Mouse (Mus musculus) midbrain, embryonic 11.5 days (tissue): Measurements from ENCODE around the gene Rln3. TPM values are rescaled to one million over a fixed set of nuclear protein-coding genes. Genes with fewer than 3 reads are reported as not detected.
"Not testable (repeated sequence)": the region's sequence is repeated elsewhere in the genome, so short reads cannot be mapped to it uniquely, and the experiment has no call there.

ENCODE experiments used
- ATAC-seq: fragments of 200-750 bp; cut with Nextera tagmentation; 2 replicates; pipeline ENCODE4 v1.8.0; 2017; ENCODE audit warnings: moderate TSS enrichment, moderate library complexity; ENCODE audit not compliant: low FRiP score
- DNase-seq: peaks from one replicate; pipeline ENCODE4 v3.0.0; 2015; ENCODE audit warnings: low spot score; ENCODE audit errors: missing footprints
- H3K27ac ChIP-seq: fragments of 300-500 bp; sonication (generic); 2 replicates; pipeline ENCODE4 v1.5.1; 2014; ENCODE audit warnings: low read depth, low read length
- H3K27me3 ChIP-seq: fragments of 300-500 bp; sonication (generic); 2 replicates; pipeline ENCODE4 v1.6.1; 2014; ENCODE audit warnings: mild to moderate bottlenecking, low read length, moderate library complexity, mixed read lengths; ENCODE audit not compliant: control insufficient read depth, insufficient read depth
- H3K36me3 ChIP-seq: fragments of 300-500 bp; sonication (generic); 2 replicates; pipeline ENCODE4 v1.6.1; 2014; ENCODE audit warnings: mild to moderate bottlenecking, low read length, moderate library complexity, mixed read lengths; ENCODE audit not compliant: control insufficient read depth, insufficient read depth
- H3K4me1 ChIP-seq: fragments of 300-500 bp; sonication (generic); 2 replicates; pipeline ENCODE4 v1.6.1; 2014; ENCODE audit warnings: low read length; ENCODE audit not compliant: control insufficient read depth, insufficient read depth
- H3K4me2 ChIP-seq: fragments of 300-500 bp; sonication (generic); 2 replicates; pipeline ENCODE4 v1.6.1; 2014; ENCODE audit warnings: mild to moderate bottlenecking, moderate library complexity
- H3K4me3 ChIP-seq: fragments of 300-500 bp; sonication (generic); 2 replicates; pipeline ENCODE4 v1.5.1; 2014; ENCODE audit warnings: low read depth, low read length
- H3K9ac ChIP-seq: fragments of 300-500 bp; sonication (generic); 2 replicates; pipeline ENCODE4 v1.6.1; 2014; ENCODE audit warnings: low read length
- H3K9me3 ChIP-seq: fragments of 300-500 bp; sonication (generic); 2 replicates; pipeline ENCODE4 v1.6.1; 2016; ENCODE audit warnings: low read length; ENCODE audit not compliant: control insufficient read depth
- WGBS: fragments of 180-500 bp; shearing (Covaris S2); extraction: QIAGEN DNeasy Blood & Tissue Kit; methylation state at CpG from one replicate; pipeline ENCODE4 v1.1.7; 2014; 5-methylcytosine and 5-hydroxymethylcytosine counted together
- polyA plus RNA-seq: library from polyadenylated mRNA; unstranded; fragments of >200 nt; fragmentation: Nextera tagmentation; extraction: Ambion mirVana; gene quantifications from 2 replicates; pipeline ENCODE4 v1.2.1, GENCODE M21; 2014

Rln3 gene
- polyA plus RNA-seq, 1 experiment from 2014 or later = not detected

DNA sequence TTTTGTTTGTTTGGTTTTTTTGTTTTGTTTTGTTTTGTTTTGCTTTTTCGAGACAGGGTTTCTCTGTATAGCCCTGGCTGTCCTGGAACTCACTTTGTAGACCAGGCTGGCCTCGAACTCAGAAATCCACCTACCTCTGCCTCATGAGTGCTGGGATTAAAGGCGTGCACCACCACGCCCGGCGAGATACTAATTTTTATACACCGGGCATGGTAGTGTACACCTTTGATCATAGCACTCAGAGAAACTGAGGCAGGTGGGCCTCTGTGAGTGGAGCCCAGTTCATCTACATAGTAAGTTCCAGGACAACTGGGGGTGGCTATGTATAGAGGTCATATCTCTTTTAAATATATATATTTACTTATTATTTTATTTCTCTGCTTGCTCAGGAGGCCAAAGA lies 39.3 kb downstream of the Rln3 start:
- H3K4me3 ChIP-seq, H3K4me2 ChIP-seq, H3K27ac ChIP-seq, ATAC-seq, H3K36me3 ChIP-seq, H3K9ac ChIP-seq, DNase-seq, H3K9me3 ChIP-seq: not testable (repeated sequence)
- WGBS = 92% methylated on average over 7 of the region's 7 CpGs
- peaks cover 24% of the 10 kb centered on the region for H3K27me3 ChIP-seq
- H3K4me1 ChIP-seq = peaks cover 12% of the 10 kb centered on the region

DNA sequence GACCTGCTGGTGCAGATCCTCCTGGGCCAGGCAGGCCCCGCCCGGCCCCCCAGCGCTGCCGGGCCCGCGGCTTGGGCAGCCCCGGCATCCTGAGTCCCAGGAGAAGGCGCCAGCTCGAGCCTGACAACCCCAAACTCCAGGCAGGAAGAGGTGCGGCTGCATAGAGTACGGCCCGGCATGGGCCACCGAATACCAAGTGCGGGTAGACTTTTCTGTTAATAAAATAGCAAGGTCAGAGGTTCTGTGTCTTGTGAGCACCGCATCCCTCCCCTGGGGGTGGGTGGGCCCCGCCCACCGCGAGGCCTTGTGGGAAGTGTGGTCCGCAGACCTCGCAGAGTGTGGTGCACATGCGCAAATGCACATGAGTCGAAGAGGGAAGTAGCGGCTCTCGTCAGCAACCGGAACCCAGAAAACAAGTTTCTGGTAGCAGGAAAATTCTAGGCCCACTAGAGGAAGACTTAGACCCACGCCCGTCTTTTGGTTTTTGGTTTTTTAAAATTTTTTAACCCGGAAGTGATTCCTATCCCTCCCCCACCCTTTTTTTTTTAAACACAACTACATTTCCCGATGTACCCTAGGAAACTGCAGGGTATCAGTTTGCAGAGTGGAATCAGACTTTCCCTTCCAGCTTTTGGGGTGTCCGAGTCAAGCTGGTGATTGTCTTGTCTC lies 40.1 kb downstream of the Rln3 start:
- H3K9ac ChIP-seq = peak overlapping the region; percentile 67
- peaks cover 2% of the 10 kb centered on the region; the same call in 1 of the 2 replicates for H3K36me3 ChIP-seq
- H3K4me3 ChIP-seq = peak overlapping the region; percentile 51
- under 1% methylated on average over 30 of the region's 30 CpGs for WGBS
- H3K27ac ChIP-seq = 0 out of 2 replicates have a peak overlapping the region, but pooled peaks have one; percentile 15
- no peaks in the 10 kb centered on the region for H3K9me3 ChIP-seq
- peak; percentile 99 for DNase-seq
- ATAC-seq = peak; percentile 90
- peaks cover 12% of the 10 kb centered on the region for H3K4me1 ChIP-seq
- peak overlapping the region; percentile 72 for H3K4me2 ChIP-seq
- H3K27me3 ChIP-seq = peaks cover 25% of the 10 kb centered on the region

DNA sequence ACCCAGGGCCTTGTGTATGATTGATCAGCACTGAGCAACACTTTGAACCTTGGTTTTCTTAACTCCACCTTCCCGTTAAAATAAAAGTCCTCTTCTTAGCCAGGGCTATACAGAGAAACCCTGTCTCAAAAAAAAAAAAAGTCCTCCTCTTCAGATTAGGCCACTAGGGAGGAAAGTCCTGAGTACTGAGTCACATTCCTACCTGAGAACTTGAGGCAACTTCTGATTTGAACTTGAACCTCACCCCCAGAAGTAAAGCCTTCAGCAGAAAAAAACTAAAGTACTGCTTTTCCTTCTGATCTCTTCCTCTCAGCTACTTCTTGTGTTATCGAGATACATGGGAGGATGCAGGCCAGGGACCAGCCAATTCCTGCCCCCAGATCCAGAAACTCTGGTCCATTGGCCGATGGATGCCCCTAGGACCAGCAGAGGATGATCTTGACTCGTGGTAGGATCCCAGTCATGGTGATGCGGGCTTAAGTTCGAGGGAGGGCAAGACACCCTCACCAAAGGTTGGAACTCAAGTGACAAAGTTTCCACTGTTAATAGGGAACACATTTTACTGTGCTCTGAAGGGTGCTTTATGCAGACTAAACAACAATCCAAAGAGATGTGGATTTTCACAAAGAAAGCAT lies 41.1 kb downstream of the Rln3 start:
- Histone ChIP-seq H3K9ac (no peak overlapping the region), H3K27ac (no peak overlapping the region), H3K4me3 (peak overlapping the region; percentile 51; the same call in 1 of the 2 replicates), H3K4me1 (peaks cover 19% of the 10 kb centered on the region), H3K27me3 (peaks cover 28% of the 10 kb centered on the region), H3K4me2 (peak overlapping the region; percentile 72), H3K36me3 (peaks cover 4% of the 10 kb centered on the region; the same call in 1 of the 2 replicates), H3K9me3 (no peaks in the 10 kb centered on the region)
- ATAC-seq = no peak
- no peak for DNase-seq
- WGBS = 71% methylated on average over 6 of the region's 6 CpGs

DNA sequence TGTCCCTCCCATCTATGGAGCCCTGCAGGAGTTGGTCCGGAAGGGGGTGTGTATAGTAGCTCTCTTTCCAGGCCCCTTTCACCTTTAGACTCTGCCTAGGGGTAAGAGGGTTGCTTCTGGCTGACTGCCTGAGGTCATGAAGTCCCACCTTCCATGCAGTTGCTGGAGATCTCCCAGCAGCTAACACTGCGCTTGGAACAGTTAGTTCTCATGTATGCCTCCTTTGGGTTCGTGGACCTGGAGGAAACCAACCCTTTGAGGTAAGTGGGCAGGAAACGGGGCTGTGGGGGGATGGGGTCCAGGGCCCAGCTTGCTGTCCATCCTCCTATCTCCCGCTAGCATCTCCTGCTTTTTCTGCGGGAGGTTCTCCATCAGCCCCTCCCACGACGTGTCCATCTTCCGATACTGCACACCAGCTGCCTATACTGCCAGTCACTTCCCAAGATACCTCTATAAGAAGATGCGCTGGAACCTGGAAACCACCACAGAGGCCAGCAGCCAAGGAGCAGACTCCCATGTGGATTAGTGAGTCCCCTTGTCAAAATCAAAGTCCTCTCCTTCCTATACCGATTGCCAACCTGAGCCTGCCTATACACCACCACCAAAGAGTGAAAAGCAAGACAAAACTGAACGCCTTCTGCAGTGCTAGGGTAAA lies 41.7 kb downstream of the Rln3 start:
- Histone ChIP-seq H3K27me3 (peaks cover 28% of the 10 kb centered on the region), H3K9me3 (no peaks in the 10 kb centered on the region), H3K4me1 (peaks cover 22% of the 10 kb centered on the region), H3K27ac (no peak overlapping the region), H3K36me3 (peaks cover 4% of the 10 kb centered on the region; the same call in 1 of the 2 replicates), H3K4me3 (no peak overlapping the region), H3K4me2 (no peak overlapping the region), H3K9ac (no peak overlapping the region)
- DNase-seq (no peak), ATAC-seq (no peak)
- WGBS = 55% methylated on average over 12 of the region's 12 CpGs

DNA sequence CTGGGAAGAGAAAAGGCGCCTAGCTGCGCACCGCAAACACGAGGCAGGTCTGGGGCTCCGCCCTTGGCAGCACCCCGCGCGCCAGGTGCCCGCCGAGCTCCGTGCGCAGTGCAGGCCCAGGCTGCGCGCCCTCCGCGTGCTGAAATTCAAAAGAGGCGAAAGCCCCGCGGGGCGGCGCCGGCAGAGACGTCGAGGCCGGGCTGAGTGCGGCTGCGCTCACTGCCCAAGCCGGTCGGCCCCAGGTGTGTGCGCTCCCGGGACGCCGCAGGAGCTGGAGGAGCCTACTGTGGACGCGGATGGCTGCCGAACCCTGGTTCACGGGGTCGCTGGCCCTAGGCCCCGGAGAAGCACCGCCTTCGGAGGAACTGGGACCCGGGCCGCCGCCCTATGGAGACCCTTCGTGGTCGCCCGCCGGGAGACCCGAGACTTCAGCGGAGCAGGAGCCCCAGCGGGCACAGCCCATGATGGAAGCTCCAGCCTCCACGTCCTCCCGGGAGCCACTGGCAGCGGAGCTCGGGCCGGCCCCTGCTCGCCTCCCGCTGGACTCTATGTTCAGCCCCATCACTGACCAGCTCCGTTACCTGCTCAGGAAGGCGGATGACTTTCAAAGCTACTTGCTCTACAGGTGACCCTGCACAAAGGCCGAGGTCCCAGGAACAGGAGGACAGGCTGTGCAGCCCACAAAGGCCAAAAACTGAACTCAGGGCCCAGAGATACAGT lies 43.4 kb downstream of the Rln3 start, which contains the start of gene 1700067K01Rik:
Gene 1700067K01Rik, plus strand, starts transcription at position 222 of the 720 bp plus-strand sequence.
- peaks cover 28% of the 10 kb centered on the region for H3K27me3 ChIP-seq
- ATAC-seq = no peak

DNA sequence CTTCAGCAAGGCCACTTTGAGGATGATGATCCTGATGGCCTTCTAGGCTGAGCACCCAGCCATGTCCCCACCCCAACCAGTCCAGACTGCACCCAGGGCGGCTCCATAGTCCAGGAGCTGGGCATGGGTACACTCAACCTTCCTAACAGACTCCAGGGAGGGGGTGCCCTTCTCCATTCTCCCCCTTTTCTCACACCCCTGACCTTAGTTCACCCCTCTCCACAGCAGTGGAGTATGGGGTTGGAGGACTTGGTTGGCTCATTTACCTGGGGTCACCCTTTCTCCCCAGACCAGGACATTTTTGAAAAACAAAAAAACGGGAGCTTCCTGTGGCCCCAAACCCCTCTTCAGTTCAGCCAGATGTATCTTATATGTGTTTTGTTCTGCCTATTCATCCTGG lies 45.0 kb downstream of the Rln3 start:
- Histone ChIP-seq H3K36me3 (peaks cover 5% of the 10 kb centered on the region; the same call in 1 of the 2 replicates), H3K27ac (no peak overlapping the region), H3K9ac (no peak overlapping the region), H3K4me2 (no peak overlapping the region), H3K27me3 (peaks cover 28% of the 10 kb centered on the region), H3K4me1 (peaks cover 22% of the 10 kb centered on the region), H3K4me3 (no peak overlapping the region; the same call in 1 of the 2 replicates), H3K9me3 (no peaks in the 10 kb centered on the region)
- DNase-seq (no peak), ATAC-seq (no peak)
- WGBS = 89% methylated on average over 2 of the region's 2 CpGs

More for the DNA sequence above, 43.4 kb downstream of the Rln3 start, which contains the start of gene 1700067K01Rik:
- no peaks in the 10 kb centered on the region for H3K9me3 ChIP-seq
- peak; percentile 90 for DNase-seq
- 15% methylated on average over 60 of the region's 61 CpGs for WGBS
- peak within 1 kb of the TSS; percentile 17; the same call in 1 of the 2 replicates for H3K9ac ChIP-seq
- peak within 1 kb of the TSS; percentile 12; the same call in 1 of the 2 replicates for H3K4me2 ChIP-seq
- no peak within 1 kb of the TSS for H3K27ac ChIP-seq
- peaks cover 22% of the 10 kb centered on the region for H3K4me1 ChIP-seq
- H3K36me3 ChIP-seq = peaks cover 4% of the 10 kb centered on the region; the same call in 1 of the 2 replicates
- H3K4me3 ChIP-seq = 0 out of 2 replicates have a peak within 1 kb of the TSS, but pooled peaks have one; percentile 4

DNA sequence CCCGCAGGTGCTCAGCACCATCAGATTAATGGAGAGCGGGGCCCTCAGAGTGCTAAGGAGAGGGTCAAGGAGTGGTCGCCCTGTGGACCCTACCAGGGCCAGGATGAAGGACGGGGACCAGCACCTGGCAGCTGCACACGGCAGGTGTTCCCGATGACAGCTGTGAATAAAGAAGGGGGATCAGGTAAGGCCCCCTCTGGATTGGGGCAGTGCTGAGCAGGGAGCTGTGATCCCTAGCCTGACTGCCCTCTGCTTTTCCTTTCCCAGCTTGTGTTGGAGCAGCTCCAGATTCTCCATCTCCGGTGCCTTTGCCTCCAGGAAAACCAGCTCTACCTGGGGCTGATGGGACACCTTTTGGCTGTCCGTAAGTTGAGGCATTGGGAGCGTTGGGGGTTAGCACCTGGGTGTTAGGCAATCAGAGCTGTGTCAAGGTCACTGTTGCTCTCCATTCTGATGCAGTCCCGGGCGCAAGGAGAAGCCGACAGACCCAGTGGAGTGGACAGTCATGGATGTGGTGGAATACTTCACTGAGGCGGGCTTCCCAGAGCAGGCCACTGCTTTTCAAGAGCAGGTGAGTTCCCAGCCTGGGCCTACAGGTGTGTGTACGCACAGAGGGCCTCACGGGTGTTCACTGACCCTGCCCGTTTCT lies 45.6 kb downstream of the Rln3 start:
- WGBS = 67% methylated on average over 16 of the region's 16 CpGs
- H3K36me3 ChIP-seq = peaks cover 6% of the 10 kb centered on the region; the same call in 1 of the 2 replicates
- ATAC-seq = no peak
- H3K4me3 ChIP-seq = peak overlapping the region; percentile 80
- H3K9ac ChIP-seq = peak overlapping the region; percentile 76
- H3K4me1 ChIP-seq = peaks cover 19% of the 10 kb centered on the region
- DNase-seq = peak; percentile 86
- H3K9me3 ChIP-seq = no peaks in the 10 kb centered on the region
- H3K27me3 ChIP-seq = peaks cover 28% of the 10 kb centered on the region
- H3K27ac ChIP-seq = no peak overlapping the region
- H3K4me2 ChIP-seq = peak overlapping the region; percentile 83
